Mouse (Mus musculus) forebrain, postnatal 0 days (tissue): ENCODE data around the gene Krtap13. TPM values are rescaled to one million over a fixed set of nuclear protein-coding genes. Genes with fewer than 3 reads are reported as not detected.
"Not testable (repeated sequence)": the region's sequence is repeated elsewhere in the genome, so short reads cannot be mapped to it uniquely, and the experiment has no call there.

Experiments
- ATAC-seq: fragments of 200-750 bp; cut with Nextera tagmentation; 2 replicates; pipeline ENCODE4 v1.8.0; 2017; ENCODE audit warnings: mild to moderate bottlenecking, moderate library complexity
- DNase-seq: peaks from one replicate; pipeline ENCODE4 v3.0.0-alpha.2; 2015
- H3K27ac ChIP-seq: fragments of 300-500 bp; sonication (generic); 2 replicates; pipeline ENCODE4 v1.5.1; 2014; ENCODE audit warnings: low read depth, mild to moderate bottlenecking, antibody characterized with exemption, low read length, moderate library complexity, mixed read lengths
- H3K27me3 ChIP-seq: fragments of 300-500 bp; sonication (generic); 2 replicates; pipeline ENCODE4 v1.6.1; 2014; ENCODE audit warnings: mild to moderate bottlenecking, low read length, mixed read lengths; ENCODE audit not compliant: insufficient read depth
- H3K36me3 ChIP-seq: fragments of 300-500 bp; sonication (generic); 2 replicates; pipeline ENCODE4 v1.6.1; 2014; ENCODE audit warnings: mild to moderate bottlenecking, moderate library complexity; ENCODE audit not compliant: insufficient read depth
- H3K4me1 ChIP-seq: fragments of 300-500 bp; sonication (generic); 2 replicates; pipeline ENCODE4 v1.6.1; 2014; ENCODE audit warnings: antibody characterized with exemption; ENCODE audit not compliant: insufficient read depth
- H3K4me2 ChIP-seq: fragments of 300-500 bp; sonication (generic); 2 replicates; pipeline ENCODE4 v1.6.1; 2014; ENCODE audit warnings: low read depth, mild to moderate bottlenecking, moderate library complexity
- H3K4me3 ChIP-seq: fragments of 300-500 bp; sonication (generic); 2 replicates; pipeline ENCODE4 v1.5.1; 2014; ENCODE audit warnings: low read depth, low read length, mixed read lengths
- H3K9ac ChIP-seq: fragments of 300-500 bp; sonication (generic); 2 replicates; pipeline ENCODE4 v1.6.1; 2014; ENCODE audit warnings: mild to moderate bottlenecking
- H3K9me3 ChIP-seq: fragments of 300-500 bp; sonication (generic); 2 replicates; pipeline ENCODE4 v1.6.1; 2016; ENCODE audit warnings: low read length
- CTCF ChIP-seq: sonication (generic); IDR thresholded peaks from 2 replicates; pipeline ENCODE4 v1.5.1; 2016; ENCODE audit warnings: antibody characterized with exemption, control low read depth, low read depth
- WGBS: fragments of 180-500 bp; shearing (Covaris S2); extraction: QIAGEN DNeasy Blood & Tissue Kit; methylation state at CpG from one replicate; pipeline ENCODE4 v1.1.7; 2014; 5-methylcytosine and 5-hydroxymethylcytosine counted together
- polyA plus RNA-seq: library from polyadenylated mRNA; unstranded; fragments of >200 nt; fragmentation: Nextera tagmentation; extraction: Ambion mirVana; gene quantifications from 2 replicates; pipeline ENCODE4 v1.2.1, GENCODE M21; 2015
- total RNA-seq: library from RNA; depleted of rRNA; stranded (reverse); fragments of >200 nt; gene quantifications from 2 replicates; pipeline ENCODE4 v1.2.3, GENCODE M21; 2014; rRNA removed

Krtap13 gene
- total RNA-seq (not detected in 2 replicates), polyA plus RNA-seq (not detected in 2 replicates)

DNA sequence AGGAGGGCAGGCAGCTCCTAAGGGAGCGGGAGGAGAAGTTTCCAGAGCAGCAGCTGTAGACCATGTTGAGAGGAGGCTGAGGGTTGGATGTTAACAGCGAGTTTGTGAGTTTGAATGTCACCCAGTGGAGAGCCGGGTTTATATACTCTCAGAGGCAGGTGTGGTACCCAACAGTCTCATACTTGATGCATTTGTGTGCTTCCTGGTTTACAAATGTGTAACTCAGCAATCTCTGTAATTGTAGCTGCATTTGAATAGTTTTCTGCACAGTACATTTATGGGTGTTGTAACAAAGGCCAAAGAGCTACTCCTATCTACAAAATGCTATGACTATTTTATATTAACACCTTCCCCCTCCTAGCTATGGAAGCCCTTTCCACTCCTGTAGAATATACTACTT is at the start of gene Krtap13:
Krtap13 (minus strand) TSS at position 101 of the 400 bp plus-strand sequence.
- not testable (repeated sequence) for DNase-seq, H3K4me1 ChIP-seq, H3K27me3 ChIP-seq, H3K9me3 ChIP-seq, ATAC-seq, H3K4me2 ChIP-seq, H3K27ac ChIP-seq, H3K36me3 ChIP-seq, H3K9ac ChIP-seq, H3K4me3 ChIP-seq
- 89% methylated on average over 3 of the region's 3 CpGs for WGBS

DNA sequence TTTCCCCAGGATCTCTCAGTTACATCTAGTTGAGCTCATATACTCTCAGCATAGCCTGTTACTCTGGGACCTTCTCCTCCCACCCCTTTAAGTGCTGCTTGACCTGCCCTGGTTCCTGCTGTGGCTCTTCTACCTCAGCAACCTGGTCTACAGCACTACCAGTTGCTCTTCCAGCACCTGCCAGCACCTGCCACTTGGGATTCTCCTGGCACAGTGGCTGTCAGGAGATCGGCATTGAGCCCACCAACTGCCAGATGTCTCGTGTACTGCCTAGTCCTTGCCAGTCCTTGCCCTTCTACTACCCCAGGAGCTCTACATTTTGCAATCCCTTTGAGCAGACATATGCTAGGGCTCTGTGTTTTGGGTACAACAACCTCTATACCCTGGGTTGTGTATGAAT is 35.4 kb upstream of the Krtap13 start:
- Histone ChIP-seq H3K4me2 (no peak overlapping the region), H3K27ac (no peak overlapping the region), H3K27me3 (no peaks in the 10 kb centered on the region), H3K9me3 (no peaks in the 10 kb centered on the region), H3K36me3 (no peaks in the 10 kb centered on the region), H3K4me3 (no peak overlapping the region), H3K9ac (no peak overlapping the region), H3K4me1 (no peaks in the 10 kb centered on the region)
- WGBS: 82% methylated on average over 2 of the region's 2 CpGs
- ATAC-seq (no peak), DNase-seq (no peak)
- TF ChIP-seq CTCF: no peak

DNA sequence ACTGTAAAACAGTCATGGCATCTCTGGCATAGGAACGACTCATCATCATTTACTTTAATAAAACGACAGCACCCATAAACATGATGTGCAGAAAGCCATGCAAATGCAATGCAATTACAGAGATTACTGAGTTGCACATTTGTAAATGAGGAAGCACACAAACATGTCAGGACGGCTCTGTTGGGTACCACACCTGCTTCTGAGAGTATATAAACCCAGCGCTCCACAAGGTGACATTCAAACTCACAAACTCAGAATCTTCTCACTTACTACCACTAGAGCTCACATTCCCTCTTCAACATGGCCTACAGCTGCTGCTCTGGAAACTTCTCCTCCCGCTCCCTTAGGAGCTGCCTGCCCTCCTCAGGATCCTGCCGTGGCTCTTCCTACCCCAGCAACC is 26.2 kb upstream of the Krtap13 start, which contains the start of gene Gm5965:
Gm5965 (plus strand) TSS at position 301 of the 400 bp plus-strand sequence.
- Histone ChIP-seq H3K4me2 (no peak within 1 kb of the TSS), H3K9ac (no peak within 1 kb of the TSS), H3K9me3 (no peaks in the 10 kb centered on the region), H3K4me3 (no peak within 1 kb of the TSS), H3K27me3 (no peaks in the 10 kb centered on the region), H3K27ac (no peak within 1 kb of the TSS), H3K4me1 (no peaks in the 10 kb centered on the region), H3K36me3 (no peaks in the 10 kb centered on the region)
- WGBS: 92% methylated on average over 5 of the region's 6 CpGs
- ATAC-seq (no peak), DNase-seq (no peak)
- no peak for TF ChIP-seq CTCF

DNA sequence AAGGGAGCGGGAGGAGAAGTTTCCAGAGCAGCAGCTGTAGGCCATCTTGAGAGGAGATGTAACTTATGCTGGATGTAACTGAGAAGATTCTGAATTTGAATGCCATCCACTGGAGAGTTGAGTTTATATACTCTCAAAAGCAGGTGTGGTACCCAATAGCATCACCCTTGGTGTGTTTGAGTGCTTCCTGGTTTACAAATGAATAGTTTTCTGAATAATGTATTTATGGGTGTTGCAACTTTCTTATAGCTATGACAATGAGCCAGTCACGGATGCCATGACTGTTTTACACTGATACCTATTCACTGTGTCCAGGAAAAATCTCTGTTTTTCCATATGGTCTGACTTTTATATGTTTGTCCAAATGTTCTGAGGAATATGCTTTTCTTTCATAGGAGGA is 22.7 kb upstream of the Krtap13 start, which contains the start of gene 2310057N15Rik:
2310057N15Rik (minus strand) TSS at position 101 of the 400 bp plus-strand sequence.
- ATAC-seq: no peak

DNA sequence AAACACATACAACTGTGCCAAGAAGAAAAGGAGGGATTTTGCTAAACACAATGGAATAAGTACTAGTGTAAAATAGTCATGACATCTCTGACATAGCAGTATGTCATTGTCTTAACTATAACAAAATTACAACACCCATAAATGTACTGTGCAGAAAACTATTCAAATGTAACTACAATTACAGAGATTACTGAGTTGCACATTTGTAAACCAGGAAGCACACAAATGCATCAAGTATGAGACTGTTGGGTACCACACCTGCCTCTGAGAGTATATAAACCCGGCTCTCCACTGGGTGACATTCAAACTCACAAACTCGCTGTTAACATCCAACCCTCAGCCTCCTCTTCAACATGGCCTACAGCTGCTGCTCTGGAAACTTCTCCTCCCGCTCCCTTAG is 7.1 kb upstream of the Krtap13 start, which contains the start of gene 2310034C09Rik:
2310034C09Rik (plus strand) TSS at position 301 of the 400 bp plus-strand sequence.
- DNase-seq, H3K36me3 ChIP-seq, H3K4me2 ChIP-seq, ATAC-seq, H3K9ac ChIP-seq, H3K27me3 ChIP-seq, H3K27ac ChIP-seq, H3K9me3 ChIP-seq, H3K4me3 ChIP-seq, H3K4me1 ChIP-seq: not testable (repeated sequence)
- 93% methylated on average over 3 of the region's 3 CpGs for whole genome bisulfite sequencing

More for the DNA sequence above, 22.7 kb upstream of the Krtap13 start, which contains the start of gene 2310057N15Rik:
- WGBS: 88% methylated on average over 2 of the region's 2 CpGs
- Histone ChIP-seq H3K27me3 (no peaks in the 10 kb centered on the region), H3K36me3 (no peaks in the 10 kb centered on the region), H3K9me3 (no peaks in the 10 kb centered on the region), H3K9ac (no peak within 1 kb of the TSS), H3K4me2 (no peak within 1 kb of the TSS), H3K4me1 (no peaks in the 10 kb centered on the region), H3K27ac (no peak within 1 kb of the TSS), H3K4me3 (no peak within 1 kb of the TSS)
- no peak for TF ChIP-seq CTCF
- no peak for DNase-seq

DNA sequence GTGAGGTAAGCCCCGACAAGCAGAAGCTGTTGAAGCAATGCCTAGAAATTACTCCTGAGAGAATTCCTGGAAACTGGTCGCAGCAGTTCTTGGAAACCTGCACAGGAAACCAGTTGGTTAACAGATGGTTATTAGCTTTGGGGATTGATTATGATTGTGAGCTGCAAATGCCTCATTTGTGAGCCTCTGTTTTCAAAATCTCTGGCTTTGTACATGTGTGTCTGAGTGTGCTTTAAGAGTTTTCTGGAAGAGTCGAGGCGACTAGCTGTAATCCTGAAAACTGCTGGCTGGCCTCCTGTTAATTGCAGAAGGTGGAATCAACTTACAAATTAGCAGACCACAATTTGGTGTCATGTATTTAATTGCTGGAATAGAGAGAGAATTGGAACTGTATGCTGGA is 3.5 kb downstream of the Krtap13 start:
- 40% methylated on average over 4 of the region's 4 CpGs for WGBS
- ATAC-seq: no peak
- no peak overlapping the region for H3K27ac ChIP-seq
- no peaks in the 10 kb centered on the region for H3K4me1 ChIP-seq
- H3K9ac ChIP-seq: no peak overlapping the region
- no peak for TF ChIP-seq CTCF
- H3K27me3 ChIP-seq: no peaks in the 10 kb centered on the region
- no peaks in the 10 kb centered on the region for H3K9me3 ChIP-seq
- H3K4me3 ChIP-seq: no peak overlapping the region
- no peaks in the 10 kb centered on the region for H3K36me3 ChIP-seq
- peak; percentile 26 for DNase-seq
- H3K4me2 ChIP-seq: no peak overlapping the region

DNA sequence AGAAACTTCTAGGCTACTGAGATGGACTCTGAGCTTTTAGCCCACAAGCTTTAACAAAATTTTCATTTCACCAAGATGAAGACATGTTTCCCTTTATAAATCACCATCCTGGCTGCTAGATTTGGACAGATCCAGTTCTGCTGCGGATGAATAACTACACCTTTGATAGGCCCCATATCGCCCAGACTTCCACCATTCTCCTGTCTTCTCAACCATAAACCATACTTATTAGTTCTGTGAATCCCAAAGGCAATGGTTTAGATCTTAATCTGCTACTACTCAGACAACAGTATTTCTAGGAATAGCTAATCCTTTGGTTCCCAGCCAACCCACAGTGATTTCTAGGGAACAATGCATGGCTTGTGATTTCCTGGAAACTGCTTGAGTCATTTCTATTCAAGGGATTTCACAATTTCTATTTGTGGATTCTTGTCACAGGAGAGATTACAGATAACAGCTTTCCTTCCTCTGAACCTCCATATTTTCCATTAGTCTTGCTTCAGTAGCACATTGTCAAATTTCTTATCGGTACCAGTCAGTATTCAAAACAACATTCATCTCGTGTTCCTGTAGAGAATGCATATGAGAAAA is 6.6 kb downstream of the Krtap13 start:
- H3K4me2 ChIP-seq: no peak overlapping the region
- no peaks in the 10 kb centered on the region for H3K9me3 ChIP-seq
- TF ChIP-seq CTCF: no peak
- DNase-seq: no peak
- ATAC-seq: no peak
- H3K27ac ChIP-seq: no peak overlapping the region
- H3K9ac ChIP-seq: no peak overlapping the region
- no peaks in the 10 kb centered on the region for H3K4me1 ChIP-seq
- H3K36me3 ChIP-seq: no peaks in the 10 kb centered on the region
- no peaks in the 10 kb centered on the region for H3K27me3 ChIP-seq
- WGBS: 66% methylated on average over 4 of the region's 4 CpGs
- no peak overlapping the region for H3K4me3 ChIP-seq
